ENCODE assay signal across 26 mouse cellular contexts in genomic region chr6:146004174-146004601, GRCm38 (mm10).
DNase-seq lines count a peak whose midpoint lies in the region; ATAC-seq lines count a peak whose summit lies in the region.
"Had no signal": no experiment of that assay in that cellular context is flagged by ENCODE, and none has a peak within 500 bp of the region (broad histone marks: within the 10 kb centered on the region; RNA-seq: fewer than 3 reads in every experiment).

No protein-coding gene starts in this region.

- no peak overlapping the region for H3K4me2 ChIP-seq in hindbrain, embryonic 12.5 days (replicated peaks)
- H3K4me2 ChIP-seq: embryonic facial prominence, embryonic 12.5 days; hindbrain, embryonic 15.5 days; kidney, embryonic 15.5 days; limb, embryonic 12.5 days; lung, embryonic 15.5 days; midbrain, embryonic 11.5 days; neural tube, embryonic 13.5 days had no signal

- intact Hi-C loops in heart, postnatal 10 days (cut with DNase I), result no loop called here

- ATAC-seq in cerebellum, adult (ENCODE audit: insufficient number of reproducible peaks, low FRiP score, low TSS enrichment), result no peak
- no peak for ATAC-seq in hindbrain, embryonic 12.5 days (ENCODE audit: low FRiP score)
- ATAC-seq: forebrain, embryonic 16.5 days; inflammation-experienced regulatory T-cells, adult 6 months; midbrain, embryonic 16.5 days had no signal

- H3K36me3 ChIP-seq in midbrain, embryonic 10.5 days, result no peaks in the 10 kb centered on the region
- no peaks in the 10 kb centered on the region for H3K36me3 ChIP-seq in hindbrain, embryonic 12.5 days
- H3K36me3 ChIP-seq: embryonic facial prominence, embryonic 12.5 days; heart, embryonic 10.5 days; hindbrain, embryonic 15.5 days; kidney, embryonic 15.5 days; limb, embryonic 12.5 days; lung, embryonic 15.5 days; neural tube, embryonic 13.5 days had no signal

- no peak overlapping the region for H3K9ac ChIP-seq in hindbrain, embryonic 12.5 days
- H3K9ac ChIP-seq: embryonic facial prominence, embryonic 12.5 days; hindbrain, embryonic 15.5 days; kidney, embryonic 15.5 days; limb, embryonic 12.5 days; lung, embryonic 15.5 days; neural tube, embryonic 13.5 days had no signal

- peaks cover 24% of the 10 kb centered on the region for H3K4me1 ChIP-seq in midbrain, embryonic 10.5 days
- H3K4me1 ChIP-seq in hindbrain, embryonic 12.5 days, result peaks cover 22% of the 10 kb centered on the region

- no peak overlapping the region for H3K4me3 ChIP-seq in midbrain, embryonic 10.5 days
- no peak overlapping the region for H3K4me3 ChIP-seq in hindbrain, embryonic 12.5 days
- H3K4me3 ChIP-seq: embryonic facial prominence, embryonic 12.5 days; heart, embryonic 10.5 days; hindbrain, embryonic 15.5 days; kidney, embryonic 15.5 days; limb, embryonic 12.5 days; lung, embryonic 15.5 days; neural tube, embryonic 13.5 days had no signal

- WGBS in midbrain, embryonic 10.5 days, result 83% methylated on average over 3 of the region's 3 CpGs
- 83% methylated on average over 3 of the region's 3 CpGs for WGBS in hindbrain, embryonic 12.5 days

- no peaks in the 10 kb centered on the region; the same call in 1 of the 2 replicates for H3K27me3 ChIP-seq in midbrain, embryonic 10.5 days (ENCODE audit: low read depth, poor library complexity, severe bottlenecking)
- no peaks in the 10 kb centered on the region for H3K27me3 ChIP-seq in hindbrain, embryonic 12.5 days
- H3K27me3 ChIP-seq: embryonic facial prominence, embryonic 12.5 days; hindbrain, embryonic 15.5 days; kidney, embryonic 15.5 days; lung, embryonic 15.5 days; neural tube, embryonic 13.5 days had no signal

- H3K27ac ChIP-seq in midbrain, embryonic 10.5 days (replicated peaks), result no peak overlapping the region
- no peak overlapping the region for H3K27ac ChIP-seq in hindbrain, embryonic 12.5 days
- H3K27ac ChIP-seq: embryonic facial prominence, embryonic 12.5 days; heart, embryonic 10.5 days; hindbrain, embryonic 15.5 days; kidney, embryonic 15.5 days; limb, embryonic 12.5 days; lung, embryonic 15.5 days; neural tube, embryonic 13.5 days had no signal

- no peaks in the 10 kb centered on the region for H3K9me3 ChIP-seq in midbrain, embryonic 10.5 days (replicated peaks)
- no peaks in the 10 kb centered on the region for H3K9me3 ChIP-seq in hindbrain, embryonic 12.5 days (replicated peaks)
- H3K9me3 ChIP-seq: embryonic facial prominence, embryonic 12.5 days; heart, embryonic 10.5 days; hindbrain, embryonic 15.5 days; kidney, embryonic 15.5 days; limb, embryonic 12.5 days; lung, embryonic 15.5 days; neural tube, embryonic 13.5 days had no signal

- peak; percentile 12 to 17 for DNase-seq in cerebellum, postnatal 10 days
- DNase-seq in 3T3-L1 (ENCODE audit: low read depth, low spot score), result peak; percentile 53
- DNase-seq in Muller cell, postnatal 12 days (ENCODE audit: inconsistent ontology term), result peak; percentile 29
- peak; percentile 58 for DNase-seq in adrenal gland, postnatal 14 days
- no peak for DNase-seq in midbrain, embryonic 10.5 days (ENCODE audit: low spot score)
- no peak for DNase-seq in heart, postnatal 10 days
- DNase-seq: cerebellum, adult 11 months; cerebellum, adult 9-10 months; embryo, embryonic 11 days; heart, postnatal 4 days; kidney, adult 11 months; kidney, postnatal 25 days; thymus, postnatal 14 days had no signal

Comparison
In these comparisons a context has a peak if more than half of its experiments do, and no peak if none do; other contexts are left out.
1. DNase-seq: peak in cerebellum, postnatal 10 days (2 of 2), 3T3-L1 (single experiment), Muller cell, postnatal 12 days (single experiment) and adrenal gland, postnatal 14 days (single experiment); none in midbrain, embryonic 10.5 days (single experiment) and heart, postnatal 10 days (0 of 2).